Mouse (Mus musculus): Measurements from ENCODE around the gene Cnbd2. TPM values are rescaled to one million over a fixed set of nuclear protein-coding genes. Genes with fewer than 3 reads are reported as not detected.

Cnbd2 gene
- polyA plus RNA-seq (2016; fragmentation: Nextera tagmentation; extraction: Ambion mirVana), result 6.4 and 6.7 TPM in 2 replicates

DNA sequence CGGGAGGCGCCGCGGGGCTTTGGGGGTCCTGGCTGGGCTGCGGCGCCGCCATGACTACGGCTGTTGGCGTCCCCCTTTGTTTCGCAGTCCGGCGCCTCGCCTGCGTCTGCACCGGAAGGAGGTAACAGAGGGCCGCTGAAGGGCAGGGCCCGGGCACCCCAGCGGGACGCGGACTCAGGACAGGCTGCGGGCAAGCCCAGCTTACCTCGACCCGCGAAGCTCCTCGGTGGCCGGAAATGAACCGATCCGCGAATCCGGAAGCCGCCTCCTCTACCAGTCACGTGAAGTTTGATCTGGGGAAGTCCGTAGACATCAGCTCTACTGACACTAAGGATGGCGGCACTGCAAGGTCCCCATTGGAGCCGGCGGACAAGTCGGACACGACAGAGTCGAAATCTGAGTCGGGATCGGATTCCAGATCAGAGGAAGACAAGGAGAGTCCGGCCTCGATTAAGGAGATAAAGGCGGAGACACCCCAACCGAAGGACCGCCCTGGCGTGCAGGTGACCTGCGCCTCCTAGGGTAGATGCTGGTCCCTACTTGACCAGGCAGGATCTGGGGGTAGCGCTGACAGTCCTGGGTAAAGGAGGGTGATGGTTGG is at the start of gene Cnbd2, which contains the start of gene Scand1:
TSS of gene Cnbd2 (plus strand) at position 3 of the 601 bp plus-strand sequence.
TSS of gene Scand1 (minus strand) at position 408 of the 601 bp plus-strand sequence.
- H3K9ac ChIP-seq, result peak within 1 kb of the TSS; percentile 95
- H3K4me1 ChIP-seq, result peaks cover 13% of the 10 kb centered on the region; the same call in 1 of the 2 replicates
- peak within 1 kb of the TSS; percentile 98 for H3K27ac ChIP-seq
- peaks cover 11% of the 10 kb centered on the region; the same call in 1 of the 2 replicates for H3K36me3 ChIP-seq
- H3K4me3 ChIP-seq, result peak within 1 kb of the TSS; percentile 95
- no peaks in the 10 kb centered on the region for H3K9me3 ChIP-seq (replicated peaks)
- no peaks in the 10 kb centered on the region for H3K27me3 ChIP-seq
- under 1% methylated on average over 49 of the region's 49 CpGs for WGBS
- peak; percentile 93 for ATAC-seq (ENCODE audit: low FRiP score)
- H3K4me2 ChIP-seq (replicated peaks), result peak within 1 kb of the TSS; percentile 74

DNA sequence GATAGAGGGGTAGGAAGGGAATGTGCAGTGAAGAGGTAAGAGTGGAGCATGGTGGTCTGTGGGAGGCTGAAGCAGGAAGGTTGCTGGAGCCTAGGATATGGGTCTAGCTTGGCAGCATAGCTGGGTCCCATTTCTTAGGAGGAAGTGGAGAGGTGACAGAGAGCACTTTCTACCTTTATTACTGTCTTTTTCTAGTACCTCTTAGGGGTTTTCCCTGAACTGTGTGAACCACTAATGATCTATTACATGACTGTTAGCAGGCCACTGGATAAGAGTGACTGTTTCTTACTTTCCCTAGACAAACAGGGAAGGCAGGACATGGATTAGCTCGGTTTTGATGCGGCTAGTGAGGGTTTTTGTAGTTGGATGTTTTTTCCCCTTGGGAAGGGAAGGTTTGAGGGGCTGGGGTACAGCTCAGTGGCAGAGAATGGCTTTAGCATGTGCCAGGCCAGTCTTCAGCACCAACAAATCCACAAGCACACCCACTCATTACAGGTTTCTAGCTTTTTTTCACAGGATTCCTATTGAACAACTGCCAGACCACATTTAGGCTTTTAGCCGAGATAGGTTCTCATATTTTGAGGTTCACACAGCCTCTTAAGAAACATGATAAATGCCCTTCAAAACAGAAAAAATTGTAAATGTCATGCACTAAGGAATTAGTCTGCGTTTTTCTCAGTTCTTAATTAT is 48.8 kb upstream of the Cnbd2 start:
- Histone ChIP-seq H3K4me1 (no peaks in the 10 kb centered on the region), H3K9me3 (replicated peaks) (no peaks in the 10 kb centered on the region), H3K9ac (no peak overlapping the region), H3K27me3 (no peaks in the 10 kb centered on the region), H3K4me3 (no peak overlapping the region), H3K4me2 (replicated peaks) (no peak overlapping the region), H3K27ac (no peak overlapping the region), H3K36me3 (peaks cover 46% of the 10 kb centered on the region)
- ATAC-seq (ENCODE audit: low FRiP score), result no peak
- WGBS, result 91% methylated on average over 4 of the region's 4 CpGs

DNA sequence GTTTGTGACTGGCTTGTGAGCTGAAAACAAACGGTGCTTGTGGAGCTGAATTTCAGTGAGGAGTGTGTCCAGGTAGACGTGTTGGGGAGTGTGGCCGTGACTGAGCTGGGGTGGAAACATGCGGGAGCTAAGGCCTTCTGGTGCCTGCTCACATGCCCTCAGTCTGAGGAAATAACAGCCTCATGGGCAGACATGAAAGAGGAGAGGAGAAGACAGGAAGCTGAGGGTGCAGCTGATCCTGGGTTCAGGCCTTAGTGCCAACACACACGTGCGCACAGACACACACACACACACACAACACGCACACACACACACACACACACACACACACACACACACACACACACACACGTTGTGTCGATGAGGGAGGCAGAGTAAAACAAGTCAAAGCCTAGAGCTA is 44.5 kb upstream of the Cnbd2 start:
- no peak overlapping the region for H3K9ac ChIP-seq
- H3K9me3 ChIP-seq (replicated peaks), result no peaks in the 10 kb centered on the region
- no peaks in the 10 kb centered on the region for H3K4me1 ChIP-seq
- peaks cover 14% of the 10 kb centered on the region for H3K36me3 ChIP-seq
- 93% methylated on average over 9 of the region's 9 CpGs for WGBS
- no peaks in the 10 kb centered on the region for H3K27me3 ChIP-seq
- ATAC-seq (ENCODE audit: low FRiP score), result no peak
- no peak overlapping the region for H3K4me2 ChIP-seq (replicated peaks)
- no peak overlapping the region for H3K27ac ChIP-seq
- no peak overlapping the region for H3K4me3 ChIP-seq

DNA sequence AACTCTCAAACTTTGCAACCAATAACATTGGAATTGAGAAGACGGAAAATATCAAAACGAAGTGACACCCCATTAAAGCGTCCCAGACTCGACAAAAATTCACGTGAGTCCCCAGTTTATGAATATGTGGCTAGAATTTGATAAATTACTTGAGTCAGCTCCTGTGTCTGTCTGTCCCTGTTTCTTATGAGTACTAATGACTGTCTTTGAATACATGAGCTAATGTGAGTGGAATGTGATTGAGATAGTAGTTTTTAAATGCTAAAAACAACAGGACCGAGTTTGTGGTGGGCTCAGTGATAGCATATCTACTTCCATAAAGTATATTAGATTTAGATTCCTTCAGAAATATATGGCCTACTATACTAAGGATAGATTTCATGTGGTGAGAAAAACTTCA is 39.5 kb upstream of the Cnbd2 start:
- Histone ChIP-seq H3K9ac (no peak overlapping the region), H3K4me2 (replicated peaks) (no peak overlapping the region), H3K9me3 (replicated peaks) (no peaks in the 10 kb centered on the region), H3K4me1 (no peaks in the 10 kb centered on the region), H3K27ac (no peak overlapping the region), H3K36me3 (peaks cover 23% of the 10 kb centered on the region), H3K4me3 (no peak overlapping the region), H3K27me3 (no peaks in the 10 kb centered on the region)
- ATAC-seq (ENCODE audit: low FRiP score), result no peak
- 95% methylated on average over 6 of the region's 6 CpGs for WGBS

DNA sequence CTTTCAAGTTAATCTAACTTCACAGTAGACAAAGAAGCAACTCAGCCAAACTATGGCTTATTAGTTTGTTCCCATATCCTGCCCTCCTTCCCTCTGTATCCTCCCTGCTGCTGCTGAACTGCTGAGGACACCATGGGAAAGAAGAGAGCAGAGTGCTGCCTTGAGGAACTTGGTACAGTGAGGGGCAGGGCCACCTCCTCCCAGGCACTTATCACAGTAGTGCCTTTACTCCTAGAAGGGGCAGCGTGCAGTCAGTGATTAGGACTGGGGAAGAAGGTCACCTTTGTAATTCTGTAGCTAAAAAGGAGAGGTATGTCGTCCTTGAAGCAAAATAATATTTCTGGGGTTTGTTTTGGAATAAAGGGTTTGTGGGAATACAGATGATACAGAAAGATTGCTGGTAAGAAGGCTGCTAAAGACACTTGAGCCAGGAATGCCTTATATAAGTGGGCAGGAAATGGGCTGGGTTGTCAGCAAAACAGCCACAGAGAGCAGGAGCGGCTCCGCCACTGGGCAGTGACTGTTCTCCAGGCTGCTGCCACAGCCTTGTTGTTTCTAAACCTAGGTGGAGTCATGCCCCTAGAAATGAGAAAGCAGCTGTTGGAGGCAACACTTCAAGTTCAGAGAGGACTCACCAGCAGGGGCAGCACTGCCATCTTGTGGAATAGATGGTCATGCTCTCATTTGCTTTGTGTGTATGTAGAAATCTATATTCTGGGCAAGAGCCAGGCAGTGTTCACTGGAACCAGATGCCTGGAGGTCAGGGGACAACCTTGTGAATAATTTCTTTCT is 33.7 kb upstream of the Cnbd2 start:
- no peak for ATAC-seq (ENCODE audit: low FRiP score)
- 0 out of 2 replicates have a peak overlapping the region, but pooled peaks have one; percentile 44 for H3K27ac ChIP-seq
- peaks cover 39% of the 10 kb centered on the region for H3K36me3 ChIP-seq
- WGBS, result 65% methylated on average over 4 of the region's 4 CpGs
- H3K27me3 ChIP-seq, result no peaks in the 10 kb centered on the region
- no peak overlapping the region for H3K9ac ChIP-seq
- no peaks in the 10 kb centered on the region for H3K4me1 ChIP-seq
- H3K4me2 ChIP-seq (replicated peaks), result no peak overlapping the region
- no peak overlapping the region for H3K4me3 ChIP-seq
- H3K9me3 ChIP-seq (replicated peaks), result no peaks in the 10 kb centered on the region

DNA sequence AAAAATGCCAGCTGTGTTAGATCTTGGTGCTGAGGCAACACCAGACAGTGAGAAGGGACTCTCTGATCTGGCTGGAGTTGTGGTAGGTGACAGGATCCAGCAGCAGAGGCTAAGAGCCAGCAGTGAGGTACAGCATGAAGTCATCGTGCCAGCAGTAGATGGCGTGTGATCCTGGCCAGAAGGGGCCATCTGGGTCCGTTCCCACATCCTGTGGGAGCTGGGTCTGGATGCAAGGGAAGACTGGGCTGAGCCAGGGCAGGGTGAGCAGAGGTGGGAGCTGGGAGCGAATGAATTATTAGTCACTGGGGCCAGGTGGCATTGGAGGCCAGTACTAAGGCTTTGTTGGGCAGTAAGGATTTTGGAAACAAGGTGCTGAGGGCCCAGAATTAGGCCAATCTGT is 30.9 kb upstream of the Cnbd2 start:
- no peak overlapping the region for H3K9ac ChIP-seq
- peaks cover 28% of the 10 kb centered on the region for H3K36me3 ChIP-seq
- no peaks in the 10 kb centered on the region for H3K4me1 ChIP-seq
- no peaks in the 10 kb centered on the region for H3K27me3 ChIP-seq
- H3K4me3 ChIP-seq, result no peak overlapping the region
- 76% methylated on average over 4 of the region's 4 CpGs for WGBS
- no peaks in the 10 kb centered on the region for H3K9me3 ChIP-seq (replicated peaks)
- no peak overlapping the region for H3K27ac ChIP-seq
- no peak overlapping the region for H3K4me2 ChIP-seq (replicated peaks)
- ATAC-seq (ENCODE audit: low FRiP score), result no peak

DNA sequence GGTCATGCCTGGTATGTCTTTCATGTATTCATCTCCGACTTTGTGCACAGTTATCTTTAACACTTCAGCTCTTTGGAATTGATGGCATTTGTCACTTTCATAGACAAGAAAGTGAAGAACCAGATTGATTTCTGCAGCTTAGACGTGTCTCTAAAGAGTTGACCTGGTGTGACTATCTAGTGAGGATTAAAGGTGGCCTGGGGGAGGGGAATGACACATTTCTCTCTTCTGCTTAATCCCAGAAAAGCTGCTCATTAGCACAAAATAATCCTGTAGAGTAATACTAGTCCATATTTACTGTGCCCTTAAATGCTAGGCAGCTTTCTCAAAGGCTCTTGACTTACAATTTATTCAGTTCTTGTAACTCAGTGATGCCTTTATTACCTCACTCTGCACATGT is 26.9 kb upstream of the Cnbd2 start:
- Histone ChIP-seq H3K27ac (no peak overlapping the region), H3K27me3 (no peaks in the 10 kb centered on the region), H3K9me3 (replicated peaks) (no peaks in the 10 kb centered on the region), H3K9ac (no peak overlapping the region), H3K4me1 (no peaks in the 10 kb centered on the region), H3K4me2 (replicated peaks) (no peak overlapping the region), H3K36me3 (peaks cover 44% of the 10 kb centered on the region), H3K4me3 (no peak overlapping the region)
- WGBS, result 87% methylated on average over 2 of the region's 2 CpGs
- no peak for ATAC-seq (ENCODE audit: low FRiP score)

DNA sequence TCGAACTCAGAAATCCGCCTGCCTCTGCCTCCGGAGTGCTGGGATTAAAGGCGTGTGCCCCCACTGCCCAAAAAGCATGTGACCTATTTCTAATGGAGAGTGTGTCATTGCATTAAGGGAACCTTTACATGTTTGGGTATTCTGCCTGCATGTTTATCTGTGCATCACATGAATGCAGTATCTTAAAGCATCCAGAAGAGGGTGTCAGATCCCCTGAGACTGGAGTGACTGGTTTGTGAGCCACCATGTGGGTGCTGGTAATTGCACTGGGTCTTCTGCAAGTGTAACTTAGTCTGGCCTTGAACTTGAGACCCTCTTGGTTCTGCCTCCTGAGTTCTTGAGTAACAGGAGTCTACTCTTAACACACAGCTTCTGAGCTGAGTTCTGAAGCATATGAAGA is 25.4 kb upstream of the Cnbd2 start:
- no peak overlapping the region for H3K4me2 ChIP-seq (replicated peaks)
- no peak overlapping the region for H3K9ac ChIP-seq
- no peaks in the 10 kb centered on the region for H3K4me1 ChIP-seq
- 98% methylated on average over 4 of the region's 4 CpGs for WGBS
- H3K9me3 ChIP-seq (replicated peaks), result no peaks in the 10 kb centered on the region
- H3K36me3 ChIP-seq, result peaks cover 47% of the 10 kb centered on the region
- H3K27me3 ChIP-seq, result no peaks in the 10 kb centered on the region
- no peak overlapping the region for H3K27ac ChIP-seq
- H3K4me3 ChIP-seq, result no peak overlapping the region
- ATAC-seq (ENCODE audit: low FRiP score), result no peak

DNA sequence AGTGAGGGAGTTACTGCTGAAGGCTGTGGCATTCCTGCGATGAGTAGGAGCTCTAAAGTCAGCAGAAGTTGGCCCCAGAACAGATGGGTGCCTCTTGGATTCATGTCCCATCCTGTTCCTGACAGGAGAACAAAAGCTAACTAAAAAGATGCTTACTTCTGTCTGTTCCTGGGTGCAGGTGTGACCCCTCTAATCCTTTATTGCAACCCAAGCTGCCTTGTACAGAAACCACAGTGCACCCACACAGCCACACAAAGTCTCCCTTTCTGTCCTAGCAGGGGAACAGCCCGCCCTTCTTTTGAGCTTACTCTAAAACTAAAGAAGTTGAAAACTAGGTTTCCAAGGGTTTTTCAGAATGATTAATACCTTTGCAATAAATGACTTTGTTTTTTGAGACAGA is 23.9 kb upstream of the Cnbd2 start:
- no peak overlapping the region for H3K9ac ChIP-seq
- WGBS, result 96% methylated on average over 2 of the region's 2 CpGs
- no peaks in the 10 kb centered on the region for H3K9me3 ChIP-seq (replicated peaks)
- H3K4me1 ChIP-seq, result no peaks in the 10 kb centered on the region
- no peak overlapping the region for H3K27ac ChIP-seq
- ATAC-seq (ENCODE audit: low FRiP score), result no peak
- H3K4me3 ChIP-seq, result no peak overlapping the region
- H3K4me2 ChIP-seq (replicated peaks), result no peak overlapping the region
- peaks cover 50% of the 10 kb centered on the region for H3K36me3 ChIP-seq
- H3K27me3 ChIP-seq, result no peaks in the 10 kb centered on the region

DNA sequence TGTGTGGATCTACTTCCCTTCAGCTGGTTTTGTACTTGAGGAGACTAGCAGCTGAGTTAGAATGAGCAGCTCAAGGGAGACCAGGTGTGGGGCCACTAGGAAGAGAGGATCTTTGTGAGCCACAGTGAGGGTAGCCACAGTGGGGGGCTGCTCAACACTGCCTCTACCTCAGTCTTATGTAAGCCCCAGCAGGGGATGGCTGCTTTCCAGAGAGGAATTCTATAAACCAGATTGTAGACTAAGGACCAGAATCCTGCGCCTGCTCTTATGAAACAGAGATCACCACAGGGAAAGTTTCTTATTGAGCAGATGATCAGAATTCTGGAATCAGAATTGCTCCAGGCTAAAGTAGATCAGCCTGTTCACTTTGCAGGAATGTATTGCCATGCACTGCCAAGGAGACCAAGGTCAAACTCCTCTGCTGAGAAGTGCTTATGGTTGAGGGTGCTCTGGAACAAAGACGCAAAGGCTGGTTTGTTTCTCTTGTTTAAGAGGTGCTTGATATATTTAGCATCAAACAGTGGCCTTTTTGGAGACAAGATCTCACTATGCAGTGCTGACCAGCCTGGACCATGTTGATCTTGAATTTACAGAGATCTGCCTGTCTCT is 22.4 kb upstream of the Cnbd2 start:
- no peaks in the 10 kb centered on the region for H3K9me3 ChIP-seq (replicated peaks)
- peaks cover 64% of the 10 kb centered on the region for H3K36me3 ChIP-seq
- ATAC-seq (ENCODE audit: low FRiP score), result no peak
- H3K27ac ChIP-seq, result no peak overlapping the region
- 92% methylated on average over 2 of the region's 2 CpGs for WGBS
- no peaks in the 10 kb centered on the region for H3K4me1 ChIP-seq
- H3K4me3 ChIP-seq, result no peak overlapping the region
- H3K9ac ChIP-seq, result no peak overlapping the region
- no peak overlapping the region for H3K4me2 ChIP-seq (replicated peaks)
- no peaks in the 10 kb centered on the region for H3K27me3 ChIP-seq

DNA sequence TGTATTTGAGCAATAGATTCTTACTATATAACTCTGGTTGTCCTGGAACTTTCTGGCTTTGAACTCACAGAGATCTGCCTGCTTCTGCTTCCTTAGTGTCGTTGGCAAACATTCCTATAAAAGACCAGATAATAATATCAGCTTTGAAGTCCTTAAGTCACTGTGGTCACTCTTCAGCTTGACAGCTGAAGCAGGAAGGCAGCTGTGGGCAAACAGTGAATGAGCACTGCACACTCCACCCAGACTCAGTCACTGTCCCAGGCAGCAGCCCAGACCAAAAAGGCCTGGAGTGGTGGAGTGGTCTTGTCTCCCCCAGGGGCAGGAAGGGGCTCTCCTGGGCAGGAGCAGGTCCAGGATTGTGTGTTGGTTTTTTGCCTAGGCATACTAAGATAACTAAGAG is 20.1 kb upstream of the Cnbd2 start:
- peaks cover 75% of the 10 kb centered on the region for H3K36me3 ChIP-seq
- no peak for ATAC-seq (ENCODE audit: low FRiP score)
- no peaks in the 10 kb centered on the region for H3K9me3 ChIP-seq (replicated peaks)
- no peak overlapping the region for H3K27ac ChIP-seq
- H3K9ac ChIP-seq, result no peak overlapping the region
- H3K4me2 ChIP-seq (replicated peaks), result no peak overlapping the region
- 84% methylated on average over 1 of the region's 1 CpGs for WGBS
- no peaks in the 10 kb centered on the region for H3K27me3 ChIP-seq
- no peak overlapping the region for H3K4me3 ChIP-seq
- no peaks in the 10 kb centered on the region for H3K4me1 ChIP-seq

DNA sequence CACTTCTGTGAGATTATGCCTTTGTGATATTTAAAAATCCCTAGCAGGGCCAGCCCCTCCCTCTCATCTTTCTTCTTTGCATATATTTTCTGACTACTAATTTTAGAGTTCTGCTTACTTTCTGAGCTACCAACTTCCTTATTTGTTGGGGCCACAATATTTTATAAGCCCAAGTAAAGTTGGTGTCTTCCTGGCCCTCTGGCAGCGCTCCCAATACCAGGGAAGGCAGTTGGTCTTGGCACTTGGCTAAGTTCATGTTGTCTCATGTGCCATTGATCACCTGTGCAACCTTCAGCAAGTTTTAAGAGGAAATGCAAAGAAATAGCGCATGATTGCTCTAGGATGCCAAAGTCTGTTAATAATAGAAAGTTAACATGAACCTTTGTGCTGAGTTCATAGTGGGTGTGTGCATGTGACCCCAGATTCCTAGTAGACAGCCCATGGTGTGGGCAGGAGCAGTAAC is 16.5 kb upstream of the Cnbd2 start:
- Histone ChIP-seq H3K27ac (no peak overlapping the region), H3K4me2 (replicated peaks) (no peak overlapping the region), H3K27me3 (no peaks in the 10 kb centered on the region), H3K4me1 (no peaks in the 10 kb centered on the region), H3K9me3 (replicated peaks) (no peaks in the 10 kb centered on the region), H3K9ac (no peak overlapping the region), H3K36me3 (peaks cover 70% of the 10 kb centered on the region), H3K4me3 (no peak overlapping the region)
- 98% methylated on average over 2 of the region's 2 CpGs for WGBS
- no peak for ATAC-seq (ENCODE audit: low FRiP score)

All from hindbrain, embryonic 12.5 days (tissue).